Mouse (Mus musculus): ENCODE measurements at regions not wholly inside any gene's neighbourhood (a gene's known extent, or its start where the extent isn't known, plus 50 kb on each side); places are given as distances from the start of the nearest gene placed in this dataset.

DNA sequence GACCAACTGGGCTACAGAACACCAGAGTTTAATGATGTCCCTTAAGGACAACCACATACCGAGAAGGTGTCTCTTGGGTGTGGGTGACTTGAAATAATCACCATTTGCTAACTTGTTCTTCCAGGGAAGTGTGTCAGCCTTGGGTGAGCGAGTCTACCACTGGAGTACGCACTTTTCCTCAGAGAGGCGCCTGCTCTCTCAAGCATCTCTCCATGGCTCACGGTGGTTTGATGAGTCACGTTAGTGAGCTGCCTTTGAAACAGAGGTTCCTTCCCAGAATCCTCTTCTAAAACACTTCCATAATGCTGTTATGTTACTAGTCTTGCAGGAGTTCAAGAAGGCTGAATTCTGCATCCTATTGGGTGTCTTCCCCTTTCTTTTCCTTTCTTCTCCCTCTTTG, 58.6 kb upstream of the Arntl start:
- TF ChIP-seq CTCF (IDR thresholded peaks at IDR 0.05; ENCODE audit: extremely low read depth, insufficient read depth, insufficient read length, insufficient replicate concordance) (no peak), POLR2A (IDR thresholded peaks at IDR 0.05; ENCODE audit: low read depth, low read length) (no peak)

Measured in spleen, adult 2 months (tissue).